Mouse (Mus musculus): ENCODE results near the gene Nup107.

- TF ChIP-seq CTCF (IDR thresholded peaks at IDR 0.05; ENCODE audit: insufficient read depth, low read length) = no peak
- TF ChIP-seq POLR2A (IDR thresholded peaks at IDR 0.05; ENCODE audit: borderline replicate concordance, extremely low read depth, low read depth, low read length) = no peak
These were observed 91.3 kb downstream of the Nup107 start for GRCm38 (mm10) chr10:117701034-117701829.

All from lung, adult 2 months (tissue).